In genomic region chr10:81605666-81605973, GRCm38 (mm10) we compare ENCODE assay signal across 7 mouse cellular contexts. TPM values are rescaled to one million over a fixed set of nuclear protein-coding genes. Genes with fewer than 3 reads are reported as not detected.
DNase-seq lines count a peak whose midpoint lies in the region; ATAC-seq and TF ChIP-seq lines count a peak whose summit lies in the region.

No protein-coding gene starts in this region.

- no peak for DNase-seq in lung, postnatal 25 days (ENCODE audit: low spot score)
- DNase-seq in left cerebral cortex, postnatal 25 days (ENCODE audit: low spot score in 2 of 2) = no peak
- DNase-seq in layer of hippocampus, postnatal 10 days (ENCODE audit: low spot score in 2 of 2) = no peak

- no peak for TF ChIP-seq CTCF in intestine, postnatal 0 days (IDR thresholded peaks at IDR 0.05; ENCODE audit: low read depth)

- H3K36me3 ChIP-seq in lung, embryonic 16.5 days (ENCODE audit: control insufficient read depth, insufficient read depth, low read length) = no peaks in the 10 kb centered on the region
- no peaks in the 10 kb centered on the region for H3K36me3 ChIP-seq in intestine, postnatal 0 days (ENCODE audit: control insufficient read depth, insufficient read depth)
- no peaks in the 10 kb centered on the region for H3K36me3 ChIP-seq in neural tube, embryonic 15.5 days

- no peaks in the 10 kb centered on the region for H3K27me3 ChIP-seq in lung, embryonic 16.5 days (ENCODE audit: control insufficient read depth, insufficient read depth, low read depth, low read length)
- H3K27me3 ChIP-seq in intestine, postnatal 0 days (replicated peaks; ENCODE audit: control insufficient read depth, insufficient read depth, low read length) = no peaks in the 10 kb centered on the region
- no peaks in the 10 kb centered on the region for H3K27me3 ChIP-seq in neural tube, embryonic 15.5 days (replicated peaks)

- H3K4me2 ChIP-seq in lung, embryonic 16.5 days (ENCODE audit: low read depth, low read length) = peak overlapping the region; percentile 67
- H3K4me2 ChIP-seq in intestine, postnatal 0 days (replicated peaks; ENCODE audit: low read depth) = peak overlapping the region; percentile 68
- peak overlapping the region; percentile 90 for H3K4me2 ChIP-seq in neural tube, embryonic 15.5 days

- H3K4me1 ChIP-seq in lung, embryonic 16.5 days (replicated peaks; ENCODE audit: control insufficient read depth, insufficient read depth, low read length) = peaks cover 21% of the 10 kb centered on the region
- H3K4me1 ChIP-seq in intestine, postnatal 0 days (replicated peaks; ENCODE audit: control insufficient read depth, insufficient read depth, low read length) = peaks cover 17% of the 10 kb centered on the region
- peaks cover 38% of the 10 kb centered on the region for H3K4me1 ChIP-seq in neural tube, embryonic 15.5 days

- H3K4me3 ChIP-seq in lung, embryonic 16.5 days (ENCODE audit: low read length) = peak overlapping the region; percentile 53
- H3K4me3 ChIP-seq in intestine, postnatal 0 days (ENCODE audit: low read depth, low read length) = peak overlapping the region; percentile 45
- H3K4me3 ChIP-seq in neural tube, embryonic 15.5 days (replicated peaks) = peak overlapping the region; percentile 61

- peak overlapping the region; percentile 66 for H3K9ac ChIP-seq in lung, embryonic 16.5 days (ENCODE audit: low read length)
- H3K9ac ChIP-seq in intestine, postnatal 0 days (ENCODE audit: low read depth, low read length) = peak overlapping the region; percentile 28; the same call in 1 of the 2 replicates
- H3K9ac ChIP-seq in neural tube, embryonic 15.5 days (replicated peaks) = peak overlapping the region; percentile 57

- intact Hi-C loops in left cerebral cortex, postnatal 25 days (cut with DNase I) = loop anchor here (2.0 to 10.0 kb wide), 2 partner anchors 103 to 569 kb away; no protein-coding TSS in a partner anchor

- WGBS in lung, embryonic 16.5 days = 2% methylated on average over 14 of the region's 14 CpGs
- under 1% methylated on average over 14 of the region's 14 CpGs for WGBS in intestine, postnatal 0 days
- WGBS in neural tube, embryonic 15.5 days = 3% methylated on average over 14 of the region's 14 CpGs

- peak overlapping the region; percentile 91 for H3K27ac ChIP-seq in lung, embryonic 16.5 days (ENCODE audit: low read length)
- H3K27ac ChIP-seq in intestine, postnatal 0 days (ENCODE audit: low read depth, low read length) = peak overlapping the region; percentile 71
- peak overlapping the region; percentile 94 for H3K27ac ChIP-seq in neural tube, embryonic 15.5 days (replicated peaks)

- ATAC-seq in lung, embryonic 16.5 days (ENCODE audit: low read depth) = 0 out of 2 replicates have a peak, but pooled peaks have one; percentile 3
- peak; percentile 6; the same call in 1 of the 2 replicates for ATAC-seq in erythroid progenitor cell, adult 5-6 weeks (replicated peaks; ENCODE audit: low FRiP score, poor library complexity, severe bottlenecking)
- peak; percentile 15 for ATAC-seq in intestine, postnatal 0 days
- ATAC-seq in neural tube, embryonic 15.5 days (ENCODE audit: low FRiP score) = peak; percentile 8; the same call in 1 of the 2 replicates

- no peaks in the 10 kb centered on the region for H3K9me3 ChIP-seq in lung, embryonic 16.5 days (ENCODE audit: control insufficient read depth, low read length)
- H3K9me3 ChIP-seq in intestine, postnatal 0 days (ENCODE audit: control insufficient read depth) = no peaks in the 10 kb centered on the region
- no peaks in the 10 kb centered on the region for H3K9me3 ChIP-seq in neural tube, embryonic 15.5 days (replicated peaks)

RNA-seq across cellular contexts. Expression of gene BC025920, which starts 0.5 kb away (rescaled TPM):
- 0.24 and 0.98 TPM in 2 replicates for polyA plus RNA-seq in lung, embryonic 16.5 days (2015; fragmentation: Nextera tagmentation; extraction: Ambion mirVana)
- total RNA-seq in erythroid progenitor cell, adult 5-6 weeks (2015; ENCODE audit: low replicate concordance) = 2.2 TPM in 1 of 2 replicates, not detected in the other
- total RNA-seq in erythroid progenitor cell, adult 5-6 weeks (2017; ENCODE audit: low replicate concordance) = 1.7 and 2.4 TPM in 2 replicates
- 0.18 and 0.20 TPM in 2 replicates for polyA plus RNA-seq in intestine, postnatal 0 days (2015; fragmentation: Nextera tagmentation; extraction: Ambion mirVana)
- polyA plus RNA-seq in neural tube, embryonic 15.5 days (2015; fragmentation: Nextera tagmentation; extraction: Ambion mirVana) = 1.3 and 2.3 TPM in 2 replicates
- 1 to 10 TPM; 3.1 to 3.8 TPM for total RNA-seq in left cerebral cortex, postnatal 25 days (2021)
- 1 to 10 TPM; 2.0 TPM for total RNA-seq in layer of hippocampus, postnatal 10 days (2021)

RNA-seq across cellular contexts. Expression of gene Tle6, which starts 4.7 kb away (rescaled TPM):
- 30.1 and 33.8 TPM in 2 replicates for polyA plus RNA-seq in lung, embryonic 16.5 days (2015; fragmentation: Nextera tagmentation; extraction: Ambion mirVana)
- not detected in 2 replicates for total RNA-seq in erythroid progenitor cell, adult 5-6 weeks (2015; ENCODE audit: low replicate concordance)
- total RNA-seq in erythroid progenitor cell, adult 5-6 weeks (2017; ENCODE audit: low replicate concordance) = 4.1 TPM in 1 of 2 replicates, not detected in the other
- 3.9 and 4.2 TPM in 2 replicates for polyA plus RNA-seq in intestine, postnatal 0 days (2015; fragmentation: Nextera tagmentation; extraction: Ambion mirVana)
- 5.7 and 7.3 TPM in 2 replicates for polyA plus RNA-seq in neural tube, embryonic 15.5 days (2015; fragmentation: Nextera tagmentation; extraction: Ambion mirVana)
- 1 to 10 TPM; 4.2 to 5.8 TPM for total RNA-seq in left cerebral cortex, postnatal 25 days (2021)
- total RNA-seq in layer of hippocampus, postnatal 10 days (2021) = 1 to 10 TPM; 1.7 to 2.4 TPM

RNA-seq across cellular contexts. Expression of gene Sirt6, which starts 22.0 kb away (rescaled TPM):
- polyA plus RNA-seq in lung, embryonic 16.5 days (2015; fragmentation: Nextera tagmentation; extraction: Ambion mirVana) = 38.0 and 40.0 TPM in 2 replicates
- 5.4 and 7.2 TPM in 2 replicates for total RNA-seq in erythroid progenitor cell, adult 5-6 weeks (2015; ENCODE audit: low replicate concordance)
- total RNA-seq in erythroid progenitor cell, adult 5-6 weeks (2017; ENCODE audit: low replicate concordance) = 0.23 and 1.3 TPM in 2 replicates
- polyA plus RNA-seq in intestine, postnatal 0 days (2015; fragmentation: Nextera tagmentation; extraction: Ambion mirVana) = 13.5 and 13.9 TPM in 2 replicates
- polyA plus RNA-seq in neural tube, embryonic 15.5 days (2015; fragmentation: Nextera tagmentation; extraction: Ambion mirVana) = 45.6 and 51.8 TPM in 2 replicates
- total RNA-seq in left cerebral cortex, postnatal 25 days (2021) = 10 to 100 TPM; 22.1 to 25.3 TPM
- total RNA-seq in layer of hippocampus, postnatal 10 days (2021) = 10 to 100 TPM; 28.9 to 31.4 TPM

RNA-seq across cellular contexts. Expression of gene Ankrd24, which starts 22.7 kb away (rescaled TPM):
- polyA plus RNA-seq in lung, embryonic 16.5 days (2015; fragmentation: Nextera tagmentation; extraction: Ambion mirVana) = 8.5 and 9.2 TPM in 2 replicates
- not detected in 2 replicates for total RNA-seq in erythroid progenitor cell, adult 5-6 weeks (2015; ENCODE audit: low replicate concordance)
- total RNA-seq in erythroid progenitor cell, adult 5-6 weeks (2017; ENCODE audit: low replicate concordance) = not detected in 2 replicates
- 3.5 and 4.2 TPM in 2 replicates for polyA plus RNA-seq in intestine, postnatal 0 days (2015; fragmentation: Nextera tagmentation; extraction: Ambion mirVana)
- 19.0 and 24.2 TPM in 2 replicates for polyA plus RNA-seq in neural tube, embryonic 15.5 days (2015; fragmentation: Nextera tagmentation; extraction: Ambion mirVana)
- total RNA-seq in left cerebral cortex, postnatal 25 days (2021) = 10 to 100 TPM; 35.9 to 36.7 TPM
- total RNA-seq in layer of hippocampus, postnatal 10 days (2021) = 10 to 100 TPM; 28.5 to 40.6 TPM

RNA-seq across cellular contexts. Expression of gene Tle2, which starts 31.3 kb away (rescaled TPM):
- polyA plus RNA-seq in lung, embryonic 16.5 days (2015; fragmentation: Nextera tagmentation; extraction: Ambion mirVana) = 51.2 and 53.3 TPM in 2 replicates
- not detected in 2 replicates for total RNA-seq in erythroid progenitor cell, adult 5-6 weeks (2015; ENCODE audit: low replicate concordance)
- not detected in 2 replicates for total RNA-seq in erythroid progenitor cell, adult 5-6 weeks (2017; ENCODE audit: low replicate concordance)
- 3.0 and 5.2 TPM in 2 replicates for polyA plus RNA-seq in intestine, postnatal 0 days (2015; fragmentation: Nextera tagmentation; extraction: Ambion mirVana)
- polyA plus RNA-seq in neural tube, embryonic 15.5 days (2015; fragmentation: Nextera tagmentation; extraction: Ambion mirVana) = 41.8 and 49.9 TPM in 2 replicates
- total RNA-seq in left cerebral cortex, postnatal 25 days (2021) = 10 to 100 TPM; 28.8 to 30.3 TPM
- 10 to 100 TPM; 25.6 to 26.6 TPM for total RNA-seq in layer of hippocampus, postnatal 10 days (2021)
